Mouse (Mus musculus) stomach, embryonic 15.5 days (tissue): ENCODE data around the gene Nedd4. TPM values are rescaled to one million over a fixed set of nuclear protein-coding genes. Genes with fewer than 3 reads are reported as not detected.
"Not testable (repeated sequence)": the region's sequence is repeated elsewhere in the genome, so short reads cannot be mapped to it uniquely, and the experiment has no call there.

Experiments
- ATAC-seq: fragments of 200-750 bp; cut with Nextera tagmentation; 2 replicates; pipeline ENCODE4 v1.8.0; 2017; ENCODE audit warnings: low read depth, moderate number of reproducible peaks, moderate TSS enrichment; ENCODE audit not compliant: insufficient read depth, low FRiP score
- H3K27ac ChIP-seq: fragments of 300-500 bp; sonication (generic); 2 replicates; pipeline ENCODE4 v1.5.1; 2015; ENCODE audit warnings: mild to moderate bottlenecking, inconsistent platforms
- H3K27me3 ChIP-seq: fragments of 300-500 bp; sonication (generic); replicated peaks from 2 replicates; pipeline ENCODE4 v1.6.1; 2015; ENCODE audit warnings: inconsistent platforms
- H3K36me3 ChIP-seq: fragments of 300-500 bp; sonication (generic); 2 replicates; pipeline ENCODE4 v1.6.1; 2015; ENCODE audit warnings: inconsistent platforms
- H3K4me1 ChIP-seq: fragments of 300-500 bp; sonication (generic); 2 replicates; pipeline ENCODE4 v1.6.1; 2015; ENCODE audit warnings: inconsistent platforms
- H3K4me2 ChIP-seq: fragments of 300-500 bp; sonication (generic); 2 replicates; pipeline ENCODE4 v1.6.1; 2015; ENCODE audit warnings: mild to moderate bottlenecking, inconsistent platforms
- H3K4me3 ChIP-seq: fragments of 300-500 bp; sonication (generic); replicated peaks from 2 replicates; pipeline ENCODE4 v1.5.1; 2015; ENCODE audit warnings: inconsistent platforms
- H3K9ac ChIP-seq: fragments of 300-500 bp; sonication (generic); 2 replicates; pipeline ENCODE4 v1.6.1; 2015; ENCODE audit warnings: inconsistent platforms
- H3K9me3 ChIP-seq: fragments of 300-500 bp; sonication (generic); 2 replicates; pipeline ENCODE4 v1.6.1; 2016; ENCODE audit warnings: inconsistent platforms
- WGBS: fragments of 180-500 bp; shearing (Covaris S2); methylation state at CpG from one replicate; pipeline ENCODE4 v1.1.7; 2015; 5-methylcytosine and 5-hydroxymethylcytosine counted together
- polyA plus RNA-seq: library from polyadenylated mRNA; unstranded; fragments of >200 nt; fragmentation: Nextera tagmentation; extraction: Ambion mirVana; gene quantifications from 2 replicates; pipeline ENCODE4 v1.2.1, GENCODE M21; 2015

Nedd4 gene
- polyA plus RNA-seq, 1 experiment from 2014 or later = 502 TPM

GRCm38 (mm10) chr9:72638951-72639842 is 22.9 kb upstream of the Nedd4 start:
- 50% methylated on average over 9 of the region's 9 CpGs for WGBS
- peak; percentile 70 for ATAC-seq

GRCm38 (mm10) chr9:72639843-72640621 is 22.1 kb upstream of the Nedd4 start:
- H3K4me1 ChIP-seq = peaks cover 28% of the 10 kb centered on the region
- H3K27me3 ChIP-seq = no peaks in the 10 kb centered on the region
- H3K4me3 ChIP-seq = peak overlapping the region; percentile 25
- 1% methylated on average over 27 of the region's 27 CpGs for WGBS
- peak overlapping the region; percentile 99 for H3K27ac ChIP-seq
- H3K4me2 ChIP-seq = peak overlapping the region; percentile 56
- no peaks in the 10 kb centered on the region for H3K9me3 ChIP-seq
- no peak overlapping the region for H3K9ac ChIP-seq
- ATAC-seq = peak; percentile 92
- no peaks in the 10 kb centered on the region for H3K36me3 ChIP-seq

More at GRCm38 (mm10) chr9:72638951-72639842, 22.9 kb upstream of the Nedd4 start:
- no peak overlapping the region for H3K9ac ChIP-seq
- peaks cover 24% of the 10 kb centered on the region for H3K4me1 ChIP-seq
- peak overlapping the region; percentile 25 for H3K4me3 ChIP-seq
- peak overlapping the region; percentile 99 for H3K27ac ChIP-seq
- H3K36me3 ChIP-seq = no peaks in the 10 kb centered on the region
- H3K27me3 ChIP-seq = no peaks in the 10 kb centered on the region
- H3K4me2 ChIP-seq = peak overlapping the region; percentile 56
- H3K9me3 ChIP-seq = no peaks in the 10 kb centered on the region

DNA sequence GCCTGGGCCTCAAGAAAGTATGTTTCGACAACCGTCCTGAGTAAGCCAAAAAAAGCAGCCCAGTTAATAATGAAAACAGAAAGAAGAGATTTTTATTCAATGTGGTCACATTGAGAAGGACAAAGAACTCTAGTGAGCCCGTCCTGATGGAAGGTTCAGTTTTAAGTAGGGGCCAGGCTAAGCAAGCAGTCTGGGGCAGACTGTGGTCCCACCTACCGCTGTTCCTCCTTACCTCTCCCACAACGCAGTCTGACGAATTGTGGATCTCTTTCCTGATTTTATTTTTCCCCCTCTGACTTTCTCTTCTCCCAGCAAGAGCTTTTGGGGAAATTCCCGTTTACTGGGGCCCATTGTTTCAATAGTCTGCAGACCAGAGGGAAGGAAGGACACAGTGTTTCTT is 21.5 kb upstream of the Nedd4 start:
- H3K4me3 ChIP-seq = no peak overlapping the region
- peaks cover 28% of the 10 kb centered on the region for H3K4me1 ChIP-seq
- no peak overlapping the region for H3K9ac ChIP-seq
- peak overlapping the region; percentile 56 for H3K4me2 ChIP-seq
- H3K36me3 ChIP-seq = no peaks in the 10 kb centered on the region
- H3K27me3 ChIP-seq = no peaks in the 10 kb centered on the region
- WGBS = 14% methylated on average over 7 of the region's 7 CpGs
- no peak for ATAC-seq
- peak overlapping the region; percentile 99 for H3K27ac ChIP-seq
- H3K9me3 ChIP-seq = no peaks in the 10 kb centered on the region

- H3K9ac ChIP-seq = no peak overlapping the region
- no peaks in the 10 kb centered on the region for H3K27me3 ChIP-seq
- H3K27ac ChIP-seq = peak overlapping the region; percentile 99
- no peaks in the 10 kb centered on the region for H3K36me3 ChIP-seq
- 55% methylated on average over 6 of the region's 6 CpGs for WGBS
- peak; percentile 40; the same call in 1 of the 2 replicates for ATAC-seq
- H3K4me1 ChIP-seq = peaks cover 28% of the 10 kb centered on the region
- no peak overlapping the region for H3K4me3 ChIP-seq
- no peaks in the 10 kb centered on the region for H3K9me3 ChIP-seq
- H3K4me2 ChIP-seq = peak overlapping the region; percentile 56
These were observed 21.0 kb upstream of the Nedd4 start for GRCm38 (mm10) chr9:72641093-72641680.

GRCm38 (mm10) chr9:72642756-72643447 is 19.2 kb upstream of the Nedd4 start:
- H3K4me1 ChIP-seq = peaks cover 28% of the 10 kb centered on the region
- not testable (repeated sequence) for H3K36me3 ChIP-seq, H3K4me3 ChIP-seq, H3K4me2 ChIP-seq, H3K9ac ChIP-seq, H3K9me3 ChIP-seq, H3K27me3 ChIP-seq, H3K27ac ChIP-seq, ATAC-seq
- 83% methylated on average over 4 of the region's 4 CpGs for WGBS

DNA sequence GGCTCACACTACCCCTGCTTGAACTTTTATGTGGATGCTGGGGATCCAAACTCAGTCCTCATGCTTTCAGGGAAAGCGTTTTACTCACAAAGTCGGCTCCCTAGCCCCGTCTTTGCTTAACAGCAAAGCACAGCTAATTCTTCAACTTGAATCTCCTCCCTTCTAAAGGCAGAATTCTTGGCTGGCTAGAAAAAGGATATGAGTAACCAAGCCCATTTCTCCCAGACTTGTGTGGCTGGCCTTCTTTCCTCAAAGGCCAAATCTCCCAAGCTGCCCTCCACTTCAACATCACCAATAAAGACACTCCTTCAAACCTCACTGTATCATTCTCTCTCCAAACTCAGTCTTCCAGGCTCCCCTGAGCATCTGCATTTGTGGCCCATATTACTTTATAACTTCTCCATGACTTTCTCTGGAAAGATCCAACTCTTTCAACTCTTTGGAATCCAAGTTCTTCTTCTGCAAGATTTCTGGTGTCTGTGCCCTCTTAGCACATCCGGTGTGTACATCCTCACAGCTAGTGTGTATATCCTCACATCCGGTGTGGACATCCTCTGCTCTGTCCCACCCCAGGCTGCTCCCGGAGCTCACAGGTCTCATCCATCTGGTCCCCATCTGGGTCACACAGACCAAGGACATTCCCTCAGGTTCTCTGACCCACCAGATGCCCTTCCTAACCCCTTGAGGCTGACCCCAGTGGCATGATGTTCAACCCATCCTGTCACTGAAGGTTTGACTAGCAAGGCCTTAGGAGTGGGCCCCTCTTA is 18.3 kb upstream of the Nedd4 start:
- H3K36me3 ChIP-seq = no peaks in the 10 kb centered on the region
- no peak overlapping the region for H3K4me2 ChIP-seq
- peaks cover 28% of the 10 kb centered on the region for H3K4me1 ChIP-seq
- no peak overlapping the region for H3K4me3 ChIP-seq
- no peak overlapping the region for H3K9ac ChIP-seq
- peak overlapping the region; percentile 51; the same call in 1 of the 2 replicates for H3K27ac ChIP-seq
- ATAC-seq = no peak
- no peaks in the 10 kb centered on the region for H3K27me3 ChIP-seq
- 69% methylated on average over 6 of the region's 6 CpGs for WGBS
- no peaks in the 10 kb centered on the region for H3K9me3 ChIP-seq

- Histone ChIP-seq H3K9me3 (no peaks in the 10 kb centered on the region), H3K4me3 (no peak overlapping the region), H3K4me2 (no peak overlapping the region), H3K9ac (no peak overlapping the region), H3K4me1 (peaks cover 22% of the 10 kb centered on the region), H3K27me3 (no peaks in the 10 kb centered on the region), H3K27ac (peak overlapping the region; percentile 51; the same call in 1 of the 2 replicates), H3K36me3 (no peaks in the 10 kb centered on the region)
- no peak for ATAC-seq
- WGBS = 21% methylated on average over 6 of the region's 6 CpGs
These were observed 17.6 kb upstream of the Nedd4 start for GRCm38 (mm10) chr9:72644418-72645110.

- H3K27ac ChIP-seq = no peak overlapping the region
- H3K9ac ChIP-seq = no peak overlapping the region
- no peaks in the 10 kb centered on the region for H3K36me3 ChIP-seq
- no peak for ATAC-seq
- H3K4me2 ChIP-seq = no peak overlapping the region
- H3K9me3 ChIP-seq = no peaks in the 10 kb centered on the region
- no peak overlapping the region for H3K4me3 ChIP-seq
- WGBS = 43% methylated on average over 2 of the region's 2 CpGs
- H3K4me1 ChIP-seq = peaks cover 6% of the 10 kb centered on the region; the same call in 1 of the 2 replicates
- H3K27me3 ChIP-seq = no peaks in the 10 kb centered on the region
These were observed 12.4 kb upstream of the Nedd4 start for GRCm38 (mm10) chr9:72649781-72650180.

DNA sequence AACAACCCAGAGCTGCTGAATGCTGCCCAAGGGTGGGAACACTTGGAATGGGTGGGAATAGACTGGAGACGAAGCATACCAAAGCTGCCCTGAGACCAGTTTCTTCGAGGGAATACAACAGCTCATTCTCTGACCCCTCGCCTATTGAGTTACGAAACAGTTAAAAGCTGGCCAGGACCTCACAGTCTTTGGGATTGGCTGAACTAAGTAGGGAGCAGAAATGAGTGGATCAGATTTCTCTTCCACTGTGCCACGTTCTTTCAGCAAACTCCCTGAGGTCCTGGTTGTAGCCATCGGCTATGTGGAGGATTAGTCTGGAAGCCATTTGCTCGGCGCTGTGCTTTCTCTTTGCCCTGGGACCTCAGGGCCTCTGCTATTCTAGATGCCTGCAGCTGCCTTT is 9.2 kb upstream of the Nedd4 start:
- Histone ChIP-seq H3K27me3 (no peaks in the 10 kb centered on the region), H3K9me3 (no peaks in the 10 kb centered on the region), H3K9ac (no peak overlapping the region), H3K27ac (peak overlapping the region; percentile 85), H3K36me3 (no peaks in the 10 kb centered on the region), H3K4me2 (peak overlapping the region; percentile 37), H3K4me1 (peaks cover 7% of the 10 kb centered on the region; the same call in 1 of the 2 replicates), H3K4me3 (no peak overlapping the region)
- peak; percentile 69; the same call in 1 of the 2 replicates for ATAC-seq
- 16% methylated on average over 8 of the region's 8 CpGs for WGBS

GRCm38 (mm10) chr9:72653533-72653932 is 8.6 kb upstream of the Nedd4 start:
- Histone ChIP-seq H3K27ac (peak overlapping the region; percentile 85), H3K27me3 (no peaks in the 10 kb centered on the region), H3K4me1 (peaks cover 7% of the 10 kb centered on the region; the same call in 1 of the 2 replicates), H3K4me2 (peak overlapping the region; percentile 37), H3K36me3 (no peaks in the 10 kb centered on the region), H3K9ac (no peak overlapping the region), H3K4me3 (no peak overlapping the region), H3K9me3 (no peaks in the 10 kb centered on the region)
- ATAC-seq = no peak
- WGBS = 34% methylated on average over 4 of the region's 4 CpGs
